Mouse (Mus musculus) embryonic fibroblast, embryonic 13.5 days (primary cell): ENCODE measurements around the gene Rbmxl2.

Experiments used
- CTCF ChIP-seq: IDR thresholded peaks from 2 replicates; pipeline ENCODE4 v1.5.1; 2011; ENCODE audit warnings: mild to moderate bottlenecking, control low read depth, low read length, moderate library complexity, borderline replicate concordance; ENCODE audit not compliant: insufficient read depth
- POLR2A ChIP-seq: IDR thresholded peaks from 2 replicates; pipeline ENCODE4 v1.6.1; 2011; ENCODE audit warnings: low read depth, mild to moderate bottlenecking, control low read depth, low read length, moderate library complexity

GRCm38 (mm10) chr7:107201817-107202216 is 7.4 kb upstream of the Rbmxl2 start:
- TF ChIP-seq POLR2A, result no peak
- TF ChIP-seq CTCF, result no peak
